In the genomic region with DNA sequence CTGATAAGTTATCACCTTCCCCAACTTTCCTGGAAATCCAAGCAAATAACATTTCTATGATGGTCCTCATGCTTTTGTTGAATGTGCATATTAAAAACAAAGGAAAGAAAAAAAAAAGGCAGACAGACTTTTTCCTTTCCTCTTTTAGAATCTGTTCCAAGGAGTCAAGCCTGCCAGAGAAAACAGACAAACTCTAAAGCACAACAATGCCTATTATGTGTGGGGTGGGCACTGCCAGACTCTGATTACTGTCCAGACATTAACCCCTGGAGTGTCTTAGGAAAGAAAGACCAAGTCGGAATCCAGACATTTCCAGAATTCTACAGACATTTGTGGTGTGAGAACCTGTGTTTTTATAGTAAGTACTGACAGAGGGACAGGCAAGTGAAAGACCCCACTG, we compare ENCODE assay signal across 14 mouse cellular contexts.
DNase-seq lines count a peak whose midpoint lies in the region; ATAC-seq and TF ChIP-seq lines count a peak whose summit lies in the region.
"Had no signal": no experiment of that assay in that cellular context is flagged by ENCODE, and none has a peak within 500 bp of the region (broad histone marks: within the 10 kb centered on the region; RNA-seq: fewer than 3 reads in every experiment).

No protein-coding gene starts in this region.

- H3K4me3 ChIP-seq in heart, postnatal 0 days (ENCODE audit: low read depth, low read length), result no peak overlapping the region
- no peak overlapping the region for H3K4me3 ChIP-seq in thymus, adult 2 months (ENCODE audit: control insufficient read depth, insufficient read depth, low read length)
- H3K4me3 ChIP-seq: forebrain, embryonic 10.5 days had no signal

- no peaks in the 10 kb centered on the region for H3K27me3 ChIP-seq in heart, postnatal 0 days (ENCODE audit: control insufficient read depth, insufficient read depth, low read length)
- no peaks in the 10 kb centered on the region for H3K27me3 ChIP-seq in thymus, adult 2 months (ENCODE audit: control insufficient read depth, insufficient read depth, low read length)
- H3K27me3 ChIP-seq: CH12.LX had no signal

- H3K36me3 ChIP-seq in heart, postnatal 0 days (replicated peaks; ENCODE audit: control insufficient read depth, insufficient read depth, low read length), result no peaks in the 10 kb centered on the region
- no peaks in the 10 kb centered on the region for H3K36me3 ChIP-seq in thymus, adult 2 months (ENCODE audit: control insufficient read depth, insufficient read depth, low read length)
- H3K36me3 ChIP-seq: forebrain, embryonic 10.5 days had no signal

- no peak for TF ChIP-seq EP300 in heart, postnatal 0 days (IDR thresholded peaks at IDR 0.05; ENCODE audit: low read depth)

- H3K9me3 ChIP-seq in heart, postnatal 0 days (replicated peaks; ENCODE audit: control insufficient read depth, low read length), result no peaks in the 10 kb centered on the region
- H3K9me3 ChIP-seq: forebrain, embryonic 10.5 days had no signal

- 24% methylated on average over 1 of the region's 1 CpGs for WGBS in heart, postnatal 0 days
- 95% methylated on average over 1 of the region's 1 CpGs for WGBS in thymus, adult 2 months

- no peak overlapping the region for H3K4me2 ChIP-seq in heart, postnatal 0 days (ENCODE audit: low read depth, low read length)

- peaks cover 39% of the 10 kb centered on the region for H3K4me1 ChIP-seq in heart, postnatal 0 days (ENCODE audit: control insufficient read depth, insufficient read depth)
- H3K4me1 ChIP-seq in thymus, adult 2 months (replicated peaks; ENCODE audit: control insufficient read depth, insufficient read depth, low read length), result peaks cover 2% of the 10 kb centered on the region; the same call in 1 of the 2 replicates

- no peak overlapping the region for H3K9ac ChIP-seq in heart, postnatal 0 days (replicated peaks; ENCODE audit: low read depth, low read length)

- TF ChIP-seq CTCF in heart, postnatal 0 days (IDR thresholded peaks at IDR 0.05; ENCODE audit: low read depth), result no peak
- TF ChIP-seq CTCF in thymus, adult 2 months (IDR thresholded peaks at IDR 0.05; ENCODE audit: borderline replicate concordance, control insufficient read depth, extremely low read depth, insufficient read depth, low read length, poor library complexity), result no peak

- no peak for TF ChIP-seq POLR2A in thymus, adult 2 months (IDR thresholded peaks at IDR 0.05; ENCODE audit: control insufficient read depth, extremely low read depth, insufficient read depth, low read length, poor library complexity)

- peak overlapping the region; percentile 49 for H3K27ac ChIP-seq in heart, postnatal 0 days (ENCODE audit: low read depth)
- no peak overlapping the region for H3K27ac ChIP-seq in thymus, adult 2 months (ENCODE audit: control insufficient read depth, insufficient read depth, low read length)
- H3K27ac ChIP-seq: forebrain, embryonic 10.5 days had no signal

- no peak for ATAC-seq in heart, postnatal 0 days (ENCODE audit: insufficient read depth, low read depth)

- DNase-seq in kidney, postnatal 10 days, result peak; percentile 16
- DNase-seq in kidney, adult 8-10 months, result no peak
- peak; percentile 87 for DNase-seq in Muller cell, postnatal 12 days (ENCODE audit: inconsistent ontology term)
- DNase-seq in adipocyte (ENCODE audit: low spot score), result peak; percentile 57
- peak; percentile 45 for DNase-seq in heart, postnatal 0 days (ENCODE audit: low spot score)
- DNase-seq in thymus, postnatal 25 days, result no peak
- no peak for DNase-seq in spleen, postnatal 14 days (ENCODE audit: low spot score in 2 of 2)
- DNase-seq in thymus, adult 2 months, result no peak
- DNase-seq: adrenal gland, postnatal 36 days; cerebellum, adult 2 months; embryo, embryonic 11 days; gastrocnemius, postnatal 10 days had no signal

Comparison
In these comparisons a context has a peak if more than half of its experiments do, and no peak if none do; other contexts are left out.
1. DNase-seq: peak in kidney, postnatal 10 days (single experiment), Muller cell, postnatal 12 days (single experiment), adipocyte (single experiment) and heart, postnatal 0 days (single experiment); none in kidney, adult 8-10 months (0 of 2), thymus, postnatal 25 days (single experiment), spleen, postnatal 14 days (0 of 2) and thymus, adult 2 months (single experiment).